Mouse (Mus musculus) gastrocnemius, postnatal 14 days (tissue): ENCODE data around the gene Sipa1l2. TPM values are rescaled to one million over a fixed set of nuclear protein-coding genes. Genes with fewer than 3 reads are reported as not detected.
"Not testable (repeated sequence)": the region's sequence is repeated elsewhere in the genome, so short reads cannot be mapped to it uniquely, and the experiment has no call there.

Source experiments
- DNase-seq: peaks from one replicate; pipeline ENCODE4 v3.0.0; 2021; ENCODE audit warnings: mixed read lengths
- intact Hi-C: fragments of 180-260 bp; cut with DNase I; formaldehyde crosslinking; loops from one replicate; pipeline ENCODE4 v1.15.1; 2025; ENCODE audit warnings: low total_unique reads
- total RNA-seq, 2 experiments: library from RNA; stranded (reverse); gene quantifications; 2 replicates each; pipeline ENCODE4 v1.2.3; 2021

Sipa1l2 gene
- total RNA-seq, 2 experiments from 2014 or later: 8.8 to 10.1 TPM

GRCm38 (mm10) chr8:125547296-125547695, 22.3 kb downstream of the Sipa1l2 start:
- intact Hi-C loops: no loop called here
- no peak for DNase-seq

- DNase-seq: no peak
- intact Hi-C loops: no loop called here
These were observed 23.7 kb downstream of the Sipa1l2 start for GRCm38 (mm10) chr8:125545866-125546265.

GRCm38 (mm10) chr8:125542893-125543613, 26.6 kb downstream of the Sipa1l2 start:
- intact Hi-C loops: no loop called here
- no peak for DNase-seq

GRCm38 (mm10) chr8:125539056-125540013, 30.3 kb downstream of the Sipa1l2 start:
- no peak for DNase-seq
- intact Hi-C loops: no loop called here

DNA sequence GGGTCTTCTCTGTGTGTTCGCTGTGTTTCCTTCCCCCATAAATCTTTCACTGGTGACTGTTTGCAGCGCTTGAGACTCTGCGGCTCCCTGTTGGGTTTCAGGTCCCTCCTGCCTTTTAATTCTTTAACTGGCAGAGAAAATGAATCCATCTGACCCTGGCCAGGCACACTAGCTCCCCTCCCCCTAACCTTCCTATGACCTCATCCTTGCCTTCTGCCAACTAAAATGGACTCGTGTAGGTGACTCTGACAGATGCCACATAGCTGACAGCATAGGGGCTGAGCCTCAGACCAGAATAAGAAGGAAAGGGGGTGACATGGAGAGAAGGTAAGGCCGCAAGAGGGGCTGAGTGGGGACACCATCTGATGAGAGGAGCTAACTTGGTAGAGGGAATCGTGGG, 31.3 kb downstream of the Sipa1l2 start:
- intact Hi-C loops: no loop called here
- no peak for DNase-seq

- intact Hi-C loops: no loop called here
- DNase-seq: no peak
These were observed 35.9 kb downstream of the Sipa1l2 start for GRCm38 (mm10) chr8:125533709-125534108.

GRCm38 (mm10) chr8:125532953-125533352, 36.7 kb downstream of the Sipa1l2 start:
- DNase-seq: no peak
- intact Hi-C loops: no loop called here

GRCm38 (mm10) chr8:125532177-125532576, 37.4 kb downstream of the Sipa1l2 start:
- DNase-seq: peak; percentile 48
- intact Hi-C loops: no loop called here

DNA sequence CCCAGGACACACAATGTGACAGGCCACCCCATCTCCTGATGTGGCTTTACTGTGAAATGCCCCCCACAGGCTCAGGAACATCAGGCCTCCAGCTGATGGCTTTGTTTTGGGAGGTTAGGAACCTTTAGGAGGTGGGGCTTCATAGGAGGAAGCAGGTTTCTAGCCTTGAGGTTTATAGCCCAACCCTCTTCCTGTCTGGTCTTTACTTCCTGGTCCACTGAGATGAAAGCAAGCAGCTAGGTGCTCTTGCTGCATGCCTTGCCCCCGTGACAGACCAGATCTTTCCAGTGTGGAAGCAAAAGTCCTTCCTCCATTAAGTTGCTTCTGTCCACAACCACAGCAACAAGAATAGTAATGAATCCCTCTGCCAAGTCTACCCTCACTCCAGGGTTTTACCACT, 38.0 kb downstream of the Sipa1l2 start:
- no peak for DNase-seq
- intact Hi-C loops: no loop called here

DNA sequence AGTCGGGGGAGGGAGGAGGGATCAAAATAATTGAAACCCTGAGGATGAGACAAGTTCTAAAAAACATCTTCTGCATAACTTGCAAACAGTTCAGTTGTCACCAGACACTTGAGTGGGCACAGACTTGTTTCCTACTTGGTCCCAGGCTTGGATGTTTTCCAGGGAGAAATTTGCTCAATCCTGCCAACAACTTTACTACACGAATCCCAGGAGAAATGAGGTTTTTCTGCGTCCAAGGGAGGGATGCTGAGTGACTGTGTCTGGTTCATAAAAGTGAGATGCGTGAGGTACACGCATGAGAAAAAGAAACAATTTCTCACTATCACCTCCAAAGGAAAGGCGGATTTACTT, 38.5 kb downstream of the Sipa1l2 start:
- DNase-seq: no peak
- intact Hi-C loops: no loop called here

GRCm38 (mm10) chr8:125530187-125531087, 39.2 kb downstream of the Sipa1l2 start:
- intact Hi-C loops: no loop called here
- DNase-seq: no peak

GRCm38 (mm10) chr8:125529019-125529418, 40.6 kb downstream of the Sipa1l2 start:
- DNase-seq: no peak
- intact Hi-C loops: no loop called here

DNA sequence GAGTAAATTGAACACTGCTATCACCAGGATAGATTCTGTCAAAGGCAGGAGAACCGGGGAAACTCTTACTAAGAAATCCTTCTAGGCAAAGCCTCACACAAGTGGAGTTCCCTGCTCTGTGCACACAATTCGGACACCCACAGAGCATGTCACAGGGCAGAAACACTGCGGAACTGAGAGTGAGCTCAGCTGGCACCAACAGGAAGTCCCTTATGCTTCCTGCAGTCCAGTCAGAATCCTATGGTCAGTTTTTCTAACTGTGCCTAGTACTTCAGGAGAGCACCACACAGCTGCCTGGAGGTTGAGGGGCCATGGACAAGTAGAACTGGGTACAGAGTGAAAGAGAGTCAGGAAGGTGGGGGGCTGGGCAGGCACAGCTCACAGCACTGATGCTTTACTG, 41.7 kb downstream of the Sipa1l2 start:
- intact Hi-C loops: no loop called here

GRCm38 (mm10) chr8:125526999-125527398, 42.6 kb downstream of the Sipa1l2 start:
- DNase-seq: no peak
- intact Hi-C loops: no loop called here

More for the DNA sequence above, 41.7 kb downstream of the Sipa1l2 start:
- DNase-seq: no peak

GRCm38 (mm10) chr8:125526582-125526981, 43.0 kb downstream of the Sipa1l2 start:
- intact Hi-C loops: no loop called here

DNA sequence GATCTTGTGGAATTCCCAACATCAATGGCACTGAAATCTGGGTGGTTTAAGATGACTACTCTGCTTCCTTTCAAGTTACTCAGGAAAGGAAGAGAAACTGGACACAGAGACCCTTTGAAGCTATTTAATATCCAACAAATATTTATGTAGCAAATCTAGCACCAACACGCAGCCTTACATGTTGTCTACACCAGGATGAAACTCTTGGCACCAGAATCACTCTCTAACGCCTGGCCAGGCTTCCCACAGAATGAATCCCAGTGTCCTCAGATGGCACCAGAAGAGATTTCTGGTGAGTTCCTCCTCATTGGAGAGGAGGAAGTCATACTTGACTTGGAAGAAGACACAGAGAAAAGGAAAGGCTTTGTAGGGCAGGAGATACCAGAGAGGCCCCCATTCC, 45.1 kb downstream of the Sipa1l2 start:
- no peak for DNase-seq
- intact Hi-C loops: no loop called here

More at GRCm38 (mm10) chr8:125526582-125526981, 43.0 kb downstream of the Sipa1l2 start:
- no peak for DNase-seq

DNA sequence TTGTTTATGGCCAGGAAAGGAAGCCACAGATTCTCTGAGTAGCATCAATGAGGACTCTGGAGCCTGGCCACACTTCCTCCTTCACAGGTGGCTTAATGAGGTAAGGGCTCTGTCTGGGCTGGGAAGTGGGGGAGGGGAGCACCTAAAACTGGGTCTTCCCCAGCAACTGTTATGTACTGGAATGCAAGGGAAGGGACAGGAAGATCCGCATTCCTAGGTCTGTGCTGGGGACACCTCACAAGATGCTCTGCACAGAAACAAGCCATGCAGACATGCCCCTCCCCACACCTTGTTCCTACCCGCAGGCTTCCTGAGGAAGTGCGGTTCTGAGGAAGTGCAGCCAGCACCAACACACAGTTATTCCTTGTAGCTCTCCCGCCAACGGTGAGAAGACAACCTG, 46.4 kb downstream of the Sipa1l2 start:
- no peak for DNase-seq
- intact Hi-C loops: no loop called here

- intact Hi-C loops: no loop called here
- DNase-seq: no peak
These were observed 47.5 kb downstream of the Sipa1l2 start for GRCm38 (mm10) chr8:125522151-125522550.

GRCm38 (mm10) chr8:125521087-125521486, 48.5 kb downstream of the Sipa1l2 start:
- intact Hi-C loops: no loop called here
- DNase-seq: no peak

DNA sequence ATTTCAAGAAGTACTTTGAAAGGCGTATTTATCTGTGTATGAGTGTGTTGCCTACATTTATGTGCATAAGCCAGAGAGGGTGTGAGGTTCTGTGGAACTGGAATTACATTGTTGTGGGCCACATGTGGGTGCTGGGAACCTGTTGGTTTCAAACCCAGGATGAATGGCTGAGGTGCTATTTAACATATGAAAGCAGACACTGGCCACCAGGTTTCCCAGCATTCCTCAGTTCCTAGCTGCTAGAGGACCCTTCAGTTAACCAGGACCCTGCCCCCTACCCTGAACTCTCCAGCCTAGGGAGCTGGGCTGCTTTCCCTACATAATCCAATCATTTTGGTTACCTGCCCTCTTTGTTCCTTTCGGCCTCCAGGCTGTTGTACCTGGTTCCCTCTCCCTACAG, 49.3 kb downstream of the Sipa1l2 start:
- intact Hi-C loops, DNase-seq: not testable (repeated sequence)
